In the genomic region with DNA sequence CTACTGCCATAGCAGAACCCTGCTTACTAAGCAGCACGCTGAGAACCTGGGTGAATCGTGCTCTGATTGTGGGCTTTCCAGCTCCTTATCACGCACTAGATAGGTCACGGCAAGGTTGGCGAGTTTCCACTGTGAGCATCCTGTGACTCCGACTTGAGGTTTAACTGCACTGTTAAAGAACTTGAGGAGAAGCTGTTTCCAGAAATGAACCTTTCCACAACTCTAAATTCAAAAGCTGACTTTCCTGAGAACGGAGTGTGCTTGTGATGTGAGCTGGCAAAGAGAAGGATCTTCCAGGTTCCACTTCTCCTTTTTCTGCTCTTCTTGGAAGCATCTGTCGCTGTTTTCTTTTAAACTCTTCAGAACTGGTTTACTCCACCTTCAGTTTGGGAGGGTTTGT, we compare ENCODE assay signal across 20 mouse cellular contexts.
DNase-seq lines count a peak whose midpoint lies in the region; ATAC-seq lines count a peak whose summit lies in the region.
"Had no signal": no experiment of that assay in that cellular context is flagged by ENCODE, and none has a peak within 500 bp of the region (broad histone marks: within the 10 kb centered on the region; RNA-seq: fewer than 3 reads in every experiment).

No protein-coding gene starts in this region.

- DNase-seq in frontal cortex, adult 2 months (ENCODE audit: extremely low spot score in 1 of 2, low spot score in 1 of 2), result no peak
- peak; percentile 33 for DNase-seq in right cerebral cortex, adult 18-20 months
- no peak for DNase-seq in right cerebral cortex, postnatal 25 days
- DNase-seq in brain, adult 2 months (ENCODE audit: low read depth, low spot score), result peak; percentile 66
- no peak for DNase-seq in ovary, postnatal 14 days (ENCODE audit: low spot score)
- DNase-seq: adrenal gland, adult 2 months; adrenal gland, adult 8-10 months; adrenal gland, postnatal 10 days; adrenal gland, postnatal 14 days; adrenal gland, postnatal 25 days; adrenal gland, postnatal 36 days; B cell, adult 2 months; cerebellum, adult 11 months; cerebellum, adult 11-12 months; cerebellum, adult 18-20 months; cerebellum, adult 2 months had no signal

- peak; percentile 75 for ATAC-seq in frontal cortex, adult (ENCODE audit: low TSS enrichment)
- ATAC-seq: activated CD4-positive, CD25-positive, alpha-beta regulatory T cell, adult 4 months; CD4-positive, CD25-positive, alpha-beta regulatory T cell, adult 4 months; Patski had no signal

Comparison
In these comparisons a context has a peak if more than half of its experiments do, and no peak if none do; other contexts are left out.
1. DNase-seq: peak in right cerebral cortex, adult 18-20 months (single experiment) and brain, adult 2 months (single experiment); none in frontal cortex, adult 2 months (0 of 2), right cerebral cortex, postnatal 25 days (single experiment) and ovary, postnatal 14 days (single experiment).